Mouse (Mus musculus) megakaryocyte-erythroid progenitor cell, adult 5-6 weeks (primary cell): Measurements from ENCODE around the gene Maff. TPM values are rescaled to one million over a fixed set of nuclear protein-coding genes. Genes with fewer than 3 reads are reported as not detected.

Source experiments
- ATAC-seq: replicated peaks from 2 replicates; pipeline ENCODE4 v1.8.0; 2016; ENCODE audit warnings: mild to moderate bottlenecking, inconsistent platforms; ENCODE audit not compliant: severe bottlenecking, poor library complexity, low FRiP score, low TSS enrichment
- total RNA-seq, 2 experiments: library from RNA; stranded (forward) in 1 of 2; stranded (reverse) in 1 of 2; fragments of 200-1000, 215-1000 nt in 1 of 2; fragments of >200 nt in 1 of 2; fragmentation: Nextera tagmentation in 1 of 2; gene quantifications; 2 replicates each; pipeline ENCODE4 v1.2.3; 2014 to 2017

Gene Maff
- total RNA-seq, 2 experiments from 2014 or later = 6.7 TPM; not detected in 1

DNA sequence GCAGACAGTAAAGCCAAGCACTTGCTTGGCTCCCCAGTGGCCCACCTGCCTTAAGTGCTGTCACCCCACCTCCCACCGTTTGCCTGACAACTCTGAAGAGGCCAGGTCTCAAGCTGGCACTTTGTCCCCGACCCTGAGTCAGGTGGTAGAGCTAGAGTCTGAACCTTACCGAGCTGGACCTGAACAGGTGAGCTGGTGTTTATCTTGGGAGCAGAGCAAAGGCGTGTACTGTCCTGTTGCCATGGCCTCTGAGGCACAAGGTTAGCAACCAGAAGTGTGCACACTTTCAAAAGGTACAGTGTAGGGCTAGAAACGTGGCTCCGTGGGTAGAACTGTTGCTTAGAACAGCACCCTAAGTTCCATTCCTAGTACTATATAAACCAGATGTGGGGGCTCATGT lies 41.8 kb downstream of the Maff start:
- no peak for ATAC-seq

DNA sequence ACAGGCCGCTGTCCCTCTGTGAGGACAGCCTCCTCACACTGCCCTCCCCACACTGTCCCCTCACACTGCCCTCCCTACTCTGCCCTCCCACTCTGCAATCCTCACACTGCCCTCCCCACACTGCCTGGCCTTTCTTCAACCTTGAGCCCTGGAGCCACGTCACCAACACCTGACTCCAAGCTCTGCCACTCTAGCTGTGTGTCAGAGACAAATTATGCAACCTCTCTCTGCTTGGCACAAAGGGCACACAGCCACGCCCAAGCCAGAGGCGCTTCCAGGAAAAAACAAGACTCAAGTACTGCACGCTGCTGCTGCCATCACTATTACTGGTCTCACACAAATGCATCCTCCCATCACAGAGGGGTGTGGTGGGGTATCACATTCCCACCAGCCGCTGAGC lies 44.0 kb downstream of the Maff start:
- no peak for ATAC-seq

DNA sequence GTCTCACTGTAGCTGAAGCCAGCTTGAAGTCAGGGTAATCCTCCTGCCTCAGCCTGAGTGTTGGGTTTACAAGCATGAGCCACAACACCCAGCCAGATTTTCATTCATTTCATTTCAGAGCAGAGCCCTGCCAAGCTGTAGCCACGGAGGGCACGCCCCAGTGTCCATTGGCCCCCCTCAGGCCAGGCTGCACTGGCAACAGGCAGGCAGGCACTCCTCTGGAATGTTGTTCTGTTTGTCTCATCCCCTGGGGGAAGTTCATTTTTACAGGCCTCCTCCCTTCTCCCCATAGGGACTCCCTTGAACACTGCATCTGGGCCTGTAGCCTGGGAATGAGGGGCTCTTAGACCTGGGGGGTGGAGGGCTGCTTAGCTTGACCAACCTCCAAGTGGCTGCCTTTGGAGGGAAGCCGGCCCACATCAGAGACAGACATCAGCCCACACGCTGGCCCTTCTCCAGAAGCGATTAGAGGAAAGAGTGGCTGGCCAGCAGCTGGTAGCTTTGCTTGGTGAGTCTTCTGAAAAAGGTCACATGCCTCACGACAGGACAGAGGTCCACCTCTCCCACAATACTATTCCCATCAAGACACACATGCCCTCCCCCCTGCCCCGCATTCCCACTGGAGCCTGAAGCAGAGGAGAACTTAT lies 45.1 kb downstream of the Maff start:
- no peak for ATAC-seq

GRCm38 (mm10) chr15:79392527-79392926 lies 46.1 kb downstream of the Maff start:
- ATAC-seq = no peak

- no peak for ATAC-seq
Observed at GRCm38 (mm10) chr15:79393101-79393500, 46.7 kb downstream of the Maff start.

DNA sequence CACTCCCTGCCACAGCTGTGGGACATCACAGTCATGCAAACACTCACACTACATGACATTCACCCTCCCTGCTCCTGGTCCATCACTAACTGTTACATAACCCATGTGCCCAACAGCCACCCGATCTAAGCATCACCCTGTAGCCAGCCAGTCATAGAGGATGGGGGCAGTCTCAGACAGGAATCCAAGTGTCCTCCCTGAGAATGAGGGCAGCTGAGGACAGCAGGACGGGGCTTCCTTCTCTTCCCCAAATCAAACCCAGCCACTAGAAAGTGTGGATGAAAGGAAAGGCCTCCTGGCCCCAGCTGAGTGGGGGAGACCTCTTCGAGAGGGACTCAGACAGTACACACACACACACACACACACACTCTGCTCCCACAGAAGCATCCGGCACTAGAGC lies 48.4 kb downstream of the Maff start:
- no peak for ATAC-seq

DNA sequence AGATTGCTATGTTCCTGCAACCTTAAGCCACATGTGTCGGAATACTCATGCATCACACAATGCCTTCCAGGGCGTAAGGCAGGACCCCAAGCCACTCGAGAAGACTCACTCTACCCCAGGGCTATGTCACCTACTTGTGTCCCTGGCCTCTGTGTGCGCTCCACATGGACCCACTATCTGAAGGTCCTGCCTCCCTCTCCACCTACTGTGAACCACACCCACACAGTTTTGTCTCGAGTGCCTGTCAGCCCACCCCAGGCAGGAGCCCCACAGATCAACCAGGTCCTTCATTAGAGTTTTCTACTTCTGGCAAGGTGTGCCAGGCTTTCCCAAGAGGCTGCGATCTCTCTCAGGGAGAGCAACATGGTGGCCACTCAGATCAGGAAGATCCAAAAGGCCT lies 48.9 kb downstream of the Maff start:
- ATAC-seq = no peak

GRCm38 (mm10) chr15:79396736-79397135 lies 50.3 kb downstream of the Maff start:
- peak; percentile 50; the same call in 1 of the 2 replicates for ATAC-seq

- no peak for ATAC-seq
Observed at GRCm38 (mm10) chr15:79399231-79400052, 53.0 kb downstream of the Maff start.

- ATAC-seq = no peak
Observed at GRCm38 (mm10) chr15:79400134-79400974, 53.9 kb downstream of the Maff start.

DNA sequence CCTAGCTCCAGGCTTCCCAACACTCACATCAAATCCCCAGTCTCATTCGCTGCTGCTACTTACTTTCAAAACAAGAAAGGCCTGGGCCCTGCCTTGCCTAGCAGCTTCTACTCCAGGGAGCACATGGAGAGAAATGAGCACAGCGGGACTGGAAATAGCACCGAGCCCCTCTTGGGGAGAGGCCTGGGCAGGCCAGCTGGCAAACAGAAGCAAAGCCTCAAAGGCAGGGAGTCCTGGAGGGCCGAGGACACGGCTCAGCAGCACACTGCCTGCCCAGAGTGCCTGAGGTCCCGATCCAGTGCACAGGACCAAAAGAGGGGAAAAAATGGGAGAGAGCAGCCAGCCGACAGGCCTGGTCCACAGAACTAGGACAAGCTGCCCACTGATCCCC lies 54.5 kb downstream of the Maff start:
- ATAC-seq = no peak

- no peak for ATAC-seq
Observed at GRCm38 (mm10) chr15:79402176-79402575, 55.8 kb downstream of the Maff start.

DNA sequence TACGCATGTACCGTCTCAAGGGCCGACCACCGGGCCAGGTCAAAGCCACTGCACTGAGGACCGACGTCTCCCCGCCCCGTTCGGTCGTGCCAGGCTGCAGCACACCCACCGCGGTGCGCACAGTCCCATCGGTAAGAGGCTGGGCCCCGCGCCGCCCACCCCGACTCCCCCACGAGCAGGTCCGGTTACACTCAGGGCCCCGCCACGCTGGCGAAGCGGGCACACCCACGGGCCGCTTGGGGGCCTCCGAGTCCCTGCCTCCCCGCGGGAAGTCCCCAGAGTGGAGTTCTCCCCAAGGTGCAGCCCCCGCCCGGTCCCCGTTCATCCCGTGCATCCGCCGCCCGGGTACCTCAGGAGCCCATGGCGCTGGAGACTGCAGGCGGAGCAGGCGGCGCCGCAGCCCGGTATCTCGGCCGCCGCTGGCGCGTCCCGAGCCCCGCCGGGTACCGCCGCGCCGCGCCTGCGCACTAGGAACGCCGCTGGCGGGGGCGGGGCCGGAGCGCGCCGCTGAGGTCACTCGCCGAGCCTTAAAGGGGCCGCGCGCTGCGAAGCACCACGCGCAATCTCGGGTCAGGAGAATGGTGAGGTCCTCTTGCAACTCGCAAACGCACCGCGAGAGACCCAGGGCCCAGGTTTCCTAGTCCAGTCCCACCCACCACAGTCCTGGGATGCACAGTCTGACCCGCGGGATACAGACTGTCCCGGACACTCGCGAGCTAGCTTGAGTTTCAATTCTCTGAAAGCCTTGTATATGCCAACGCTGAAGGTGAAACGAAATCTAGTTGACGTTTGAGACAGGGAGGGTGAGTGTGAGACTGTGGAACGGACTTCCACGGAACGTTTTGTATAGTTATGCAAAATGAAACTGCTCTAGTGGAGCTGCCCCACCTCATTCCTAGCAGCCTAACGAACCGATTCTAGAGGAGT lies 56.7 kb downstream of the Maff start, which contains the start of gene Tmem184b:
Gene Tmem184b, minus strand, starts transcription at position 734 of the 927 bp plus-strand sequence.
- ATAC-seq = peak; percentile 55

GRCm38 (mm10) chr15:79403763-79404210 lies 57.4 kb downstream of the Maff start:
- ATAC-seq = no peak

- ATAC-seq = no peak
Observed at GRCm38 (mm10) chr15:79404277-79404676, 57.9 kb downstream of the Maff start.

- ATAC-seq = no peak
Observed at GRCm38 (mm10) chr15:79406564-79406963, 60.1 kb downstream of the Maff start.
